Mouse (Mus musculus) cerebellum, postnatal 10 days (tissue): ENCODE measurements around the gene Col5a1.

ENCODE experiments used
- DNase-seq, 2 experiments: peaks; one replicate each; pipeline ENCODE4 v3.0.0; 2021; ENCODE audit warnings: mixed read lengths in 2 of 2

Col5a1 gene

GRCm38 (mm10) chr2:27923718-27924117 lies 37.5 kb downstream of the Col5a1 start:
- DNase-seq = no peak

- no peak for DNase-seq
These were observed 38.2 kb downstream of the Col5a1 start for GRCm38 (mm10) chr2:27924463-27924862.

GRCm38 (mm10) chr2:27926478-27927165 lies 40.4 kb downstream of the Col5a1 start:
- DNase-seq = peak; percentile 91 to 93

GRCm38 (mm10) chr2:27930471-27931015 lies 44.3 kb downstream of the Col5a1 start:
- DNase-seq = no peak

GRCm38 (mm10) chr2:27931130-27931529 lies 44.9 kb downstream of the Col5a1 start:
- no peak for DNase-seq

GRCm38 (mm10) chr2:27931971-27932370 lies 45.7 kb downstream of the Col5a1 start:
- DNase-seq = peak in 1 of 2 experiments; percentile 54

GRCm38 (mm10) chr2:27934269-27934668 lies 48.0 kb downstream of the Col5a1 start:
- DNase-seq = peak in 1 of 2 experiments; percentile 46

GRCm38 (mm10) chr2:27934831-27935230 lies 48.6 kb downstream of the Col5a1 start:
- no peak for DNase-seq

- DNase-seq = no peak
These were observed 49.2 kb downstream of the Col5a1 start for GRCm38 (mm10) chr2:27935441-27935840.

- DNase-seq = peak; percentile 80 to 84
These were observed 50.5 kb downstream of the Col5a1 start for GRCm38 (mm10) chr2:27936607-27937191.

- DNase-seq = no peak
These were observed 53.2 kb downstream of the Col5a1 start for GRCm38 (mm10) chr2:27939433-27939832.

GRCm38 (mm10) chr2:27940144-27940543 lies 53.9 kb downstream of the Col5a1 start:
- DNase-seq = peak in 1 of 2 experiments; percentile 56

GRCm38 (mm10) chr2:27947252-27947651 lies 61.0 kb downstream of the Col5a1 start:
- DNase-seq = no peak

GRCm38 (mm10) chr2:27947917-27948316 lies 61.7 kb downstream of the Col5a1 start:
- DNase-seq = no peak

GRCm38 (mm10) chr2:27953866-27954265 lies 67.6 kb downstream of the Col5a1 start:
- DNase-seq = peak; percentile 74 to 77

GRCm38 (mm10) chr2:27954924-27955323 lies 68.7 kb downstream of the Col5a1 start:
- DNase-seq = no peak

GRCm38 (mm10) chr2:27956751-27957150 lies 70.5 kb downstream of the Col5a1 start:
- no peak for DNase-seq

- DNase-seq = peak in 1 of 2 experiments; percentile 47
These were observed 71.0 kb downstream of the Col5a1 start for GRCm38 (mm10) chr2:27957184-27957583.

- DNase-seq = no peak
These were observed 73.0 kb downstream of the Col5a1 start for GRCm38 (mm10) chr2:27959275-27959674.

GRCm38 (mm10) chr2:27961190-27961589 lies 75.0 kb downstream of the Col5a1 start:
- DNase-seq = no peak

- peak; percentile 63 to 65 for DNase-seq
These were observed 76.2 kb downstream of the Col5a1 start for GRCm38 (mm10) chr2:27962406-27962805.

GRCm38 (mm10) chr2:27969158-27969557 lies 82.9 kb downstream of the Col5a1 start:
- peak; percentile 82 to 85 for DNase-seq

GRCm38 (mm10) chr2:27973840-27974239 lies 87.6 kb downstream of the Col5a1 start:
- DNase-seq = peak; percentile 89 to 92

GRCm38 (mm10) chr2:27975786-27976185 lies 89.6 kb downstream of the Col5a1 start:
- DNase-seq = no peak
